ENCODE assay signal across 49 mouse cellular contexts in the genomic region with DNA sequence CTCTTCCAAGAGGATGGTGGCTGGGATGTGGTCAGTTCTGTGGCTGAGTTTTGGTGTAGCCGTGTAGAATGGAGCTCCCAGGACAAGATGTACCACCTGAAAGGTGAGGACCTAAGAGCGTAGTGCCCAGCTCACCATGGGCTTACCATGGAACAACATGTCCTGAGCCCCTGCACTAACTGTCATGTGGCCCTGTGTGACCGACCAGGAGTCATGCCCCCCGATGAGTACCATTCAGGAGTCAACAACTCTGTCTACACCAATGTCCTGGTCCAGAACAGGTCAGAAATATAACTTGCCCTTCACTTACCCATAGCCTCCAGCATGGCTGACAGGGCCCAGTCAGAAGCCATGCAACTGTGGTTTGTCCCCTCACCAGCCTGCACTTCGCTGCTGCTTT. TPM values are rescaled to one million over a fixed set of nuclear protein-coding genes. Genes with fewer than 3 reads are reported as not detected.
"Had no signal": no experiment of that assay in that cellular context is flagged by ENCODE, and none has a peak within 500 bp of the region (broad histone marks: within the 10 kb centered on the region; RNA-seq: fewer than 3 reads in every experiment).

No protein-coding gene starts in this region.

- H3K9ac ChIP-seq: heart, embryonic 12.5 days; heart, embryonic 13.5 days; heart, embryonic 15.5 days; hindbrain, embryonic 12.5 days; hindbrain, embryonic 13.5 days; hindbrain, embryonic 14.5 days; hindbrain, embryonic 15.5 days; intestine, embryonic 15.5 days; kidney, embryonic 15.5 days had no signal

- H3K4me2 ChIP-seq: heart, embryonic 11.5 days; heart, embryonic 12.5 days; heart, embryonic 13.5 days; heart, embryonic 15.5 days; hindbrain, embryonic 12.5 days; hindbrain, embryonic 13.5 days; hindbrain, embryonic 14.5 days; hindbrain, embryonic 15.5 days; intestine, embryonic 15.5 days; kidney, embryonic 15.5 days had no signal

- H3K27me3 ChIP-seq: heart, embryonic 12.5 days; heart, embryonic 13.5 days; heart, embryonic 15.5 days; hindbrain, embryonic 12.5 days; hindbrain, embryonic 13.5 days; hindbrain, embryonic 15.5 days; intestine, embryonic 15.5 days; kidney, embryonic 15.5 days had no signal

- DNase-seq: heart, postnatal 10 days; heart, postnatal 14 days; heart, postnatal 36 days; kidney, adult 11 months; kidney, adult 18-20 months; kidney, adult 2 months; kidney, adult 8-10 months; kidney, adult 9 months; kidney, postnatal 10 days; kidney, postnatal 14 days; kidney, postnatal 25 days; kidney, postnatal 36 days; kidney, postnatal 4 days; layer of hippocampus, adult 9-11 months; layer of hippocampus, postnatal 36 days had no signal

- ATAC-seq: hindbrain, embryonic 16.5 days; hindbrain, postnatal 0 days; inflammation-experienced regulatory T-cells, adult 6 months; intestine, embryonic 15.5 days; intestine, embryonic 16.5 days; intestine, postnatal 0 days had no signal

- H3K36me3 ChIP-seq: hindbrain, embryonic 12.5 days; hindbrain, embryonic 13.5 days; hindbrain, embryonic 15.5 days had no signal

- H3K9me3 ChIP-seq: heart, embryonic 12.5 days; heart, embryonic 13.5 days; heart, embryonic 15.5 days; hindbrain, embryonic 10.5 days; hindbrain, embryonic 12.5 days; hindbrain, embryonic 13.5 days; hindbrain, embryonic 15.5 days; intestine, embryonic 15.5 days; kidney, embryonic 15.5 days had no signal

- H3K27ac ChIP-seq: heart, embryonic 15.5 days; hindbrain, embryonic 10.5 days; hindbrain, embryonic 12.5 days; hindbrain, embryonic 13.5 days; hindbrain, embryonic 14.5 days; hindbrain, embryonic 15.5 days; hindbrain, postnatal 0 days; intestine, embryonic 15.5 days; kidney, embryonic 15.5 days; kidney, postnatal 0 days; layer of hippocampus, adult 2 months; left cerebral cortex, adult 2 months had no signal

- H3K4me3 ChIP-seq: heart, embryonic 12.5 days; heart, embryonic 13.5 days; heart, embryonic 15.5 days; hindbrain, embryonic 10.5 days; hindbrain, embryonic 12.5 days; hindbrain, embryonic 13.5 days; hindbrain, embryonic 15.5 days; intestine, embryonic 15.5 days; kidney, embryonic 15.5 days; layer of hippocampus, adult 2 months; left cerebral cortex, adult 2 months had no signal

RNA-seq across cellular contexts. Expression of gene Ifitm5, which starts 4.8 kb away (rescaled TPM):
- total RNA-seq: hematopoietic stem cell, adult 5-6 weeks; hindbrain, postnatal 0 days; layer of hippocampus, adult 18-20 months; layer of hippocampus, adult 2 months; layer of hippocampus, adult 8-10 months; layer of hippocampus, postnatal 10 days; layer of hippocampus, postnatal 14 days; layer of hippocampus, postnatal 25 days; layer of hippocampus, postnatal 36 days; left cerebral cortex, adult 18-20 months; left cerebral cortex, adult 2 months had no signal
- polyA plus RNA-seq: hindbrain, postnatal 0 days had no signal

RNA-seq across cellular contexts. Expression of gene Gm45717, which starts 10.5 kb away (rescaled TPM):
- total RNA-seq: heart, postnatal 10 days; heart, postnatal 14 days; heart, postnatal 25 days; hematopoietic stem cell, adult 5-6 weeks; hindbrain, postnatal 0 days; layer of hippocampus, adult 18-20 months; layer of hippocampus, adult 2 months; layer of hippocampus, adult 8-10 months; layer of hippocampus, postnatal 10 days; layer of hippocampus, postnatal 14 days; layer of hippocampus, postnatal 25 days; layer of hippocampus, postnatal 36 days; left cerebral cortex, adult 18-20 months; left cerebral cortex, adult 2 months; left cerebral cortex, adult 8-10 months had no signal
- polyA plus RNA-seq: heart, embryonic 12.5 days; heart, embryonic 13.5 days; heart, embryonic 14.5 days; heart, embryonic 15.5 days; heart, embryonic 16.5 days; heart, postnatal 0 days; hindbrain, embryonic 11.5 days; hindbrain, embryonic 13.5 days; hindbrain, embryonic 14.5 days; hindbrain, embryonic 15.5 days; hindbrain, embryonic 16.5 days; inflammation-experienced regulatory T-cells, adult 6 months; intestine, embryonic 16.5 days; kidney, adult 2 months; kidney, embryonic 14.5 days; large intestine, adult 2 months had no signal
